Mouse (Mus musculus) bone marrow, adult 2 months (tissue): ENCODE results near the gene Rbpj.

ENCODE experiments used
- CTCF ChIP-seq: fragments of 200-500 bp; IDR thresholded peaks from 2 replicates; pipeline ENCODE4 v1.5.1; 2011; ENCODE audit warnings: low read length, control low read depth; ENCODE audit not compliant: control insufficient read depth, insufficient read depth
- POLR2A ChIP-seq: fragments of 200-500 bp; IDR thresholded peaks from 2 replicates; pipeline ENCODE4 v1.6.1; 2011; ENCODE audit warnings: low read depth, mild to moderate bottlenecking, control low read depth, low read length, borderline replicate concordance; ENCODE audit not compliant: control insufficient read depth

- TF ChIP-seq CTCF: no peak
- no peak for TF ChIP-seq POLR2A
These were observed 33.5 kb upstream of the Rbpj start for GRCm38 (mm10) chr5:53432451-53432850.
